Mouse (Mus musculus) adrenal gland, adult 18-20 months (tissue): ENCODE data around the gene Cyp4f13. TPM values are rescaled to one million over a fixed set of nuclear protein-coding genes. Genes with fewer than 3 reads are reported as not detected.

ENCODE experiments used
- DNase-seq, 2 experiments: peaks; one replicate each; pipeline ENCODE4 v3.0.0; 2021 to 2022; ENCODE audit warnings: low spot score in 2 of 2
- total RNA-seq, 2 experiments: library from RNA; stranded (reverse); gene quantifications; 1 replicate in 1 of 2; 2 replicates in 1 of 2; pipeline ENCODE4 v1.2.3; 2021

The Cyp4f13 gene
- total RNA-seq, 2 experiments from 2014 or later = 49.7 to 67.3 TPM

- no peak for DNase-seq
These were observed 41.0 kb downstream of the Cyp4f13 start for GRCm38 (mm10) chr17:32906172-32906571.

GRCm38 (mm10) chr17:32905239-32905638, 42.0 kb downstream of the Cyp4f13 start:
- DNase-seq = peak; percentile 60 to 72

GRCm38 (mm10) chr17:32904414-32904813, 42.8 kb downstream of the Cyp4f13 start:
- no peak for DNase-seq

GRCm38 (mm10) chr17:32901751-32902525, 45.3 kb downstream of the Cyp4f13 start:
- DNase-seq = no peak

- DNase-seq = no peak
These were observed 51.8 kb downstream of the Cyp4f13 start for GRCm38 (mm10) chr17:32895421-32895820.

GRCm38 (mm10) chr17:32893901-32894300, 53.3 kb downstream of the Cyp4f13 start:
- no peak for DNase-seq

GRCm38 (mm10) chr17:32891239-32892180, 55.7 kb downstream of the Cyp4f13 start, which contains the start of gene Zfp870:
Gene Zfp870 (minus strand): TSS chr17:32891642.
- peak; percentile 70 to 82 for DNase-seq

- DNase-seq = no peak
These were observed 56.4 kb downstream of the Cyp4f13 start for GRCm38 (mm10) chr17:32890852-32891238.

- DNase-seq = no peak
These were observed 57.6 kb downstream of the Cyp4f13 start for GRCm38 (mm10) chr17:32889611-32890010.

GRCm38 (mm10) chr17:32880320-32881218, 66.6 kb downstream of the Cyp4f13 start:
- DNase-seq = no peak

GRCm38 (mm10) chr17:32878773-32879172, 68.4 kb downstream of the Cyp4f13 start:
- no peak for DNase-seq

GRCm38 (mm10) chr17:32877471-32878171, 69.6 kb downstream of the Cyp4f13 start:
- DNase-seq = no peak

Other genes with a start within 250 kb of the Cyp4f13 start
- 10 to 100 TPM; 41.5 to 44.8 TPM for gene Zfp871, start 159.1 kb downstream of the Cyp4f13 start, total RNA-seq
- gene Zfp811, start 137.5 kb downstream of the Cyp4f13 start, total RNA-seq = under 1 TPM; 0.46 to 0.64 TPM
- 10 to 100 TPM in 1 of 2 experiments, 1 to 10 TPM in 1; 6.9 to 10.2 TPM for gene Zfp799, start 117.1 kb downstream of the Cyp4f13 start, total RNA-seq
- 10 to 100 TPM in 1 of 2 experiments, 1 to 10 TPM in 1; 8.4 to 11.3 TPM for gene Zfp870, start 55.8 kb downstream of the Cyp4f13 start, total RNA-seq
- 1 to 10 TPM; 6.8 to 9.7 TPM for gene Cyp4f14, start 30.1 kb downstream of the Cyp4f13 start, total RNA-seq
- gene Zfp472, start 18.4 kb upstream of the Cyp4f13 start, total RNA-seq = 1 to 10 TPM; 5.6 to 5.7 TPM
- 10 to 100 TPM; 10.1 to 12.3 TPM for gene Zfp952, start 45.7 kb upstream of the Cyp4f13 start, total RNA-seq
- gene Zfp763, start 86.0 kb upstream of the Cyp4f13 start, total RNA-seq = 1 to 10 TPM; 5.2 to 6.4 TPM
- not detected for gene 4921501E09Rik, start 120.7 kb upstream of the Cyp4f13 start, total RNA-seq
- 10 to 100 TPM in 1 of 2 experiments, 1 to 10 TPM in 1; 7.2 to 10.8 TPM for gene Zfp563, start 141.9 kb upstream of the Cyp4f13 start, total RNA-seq
- not detected for gene Morc2b, start 192.3 kb upstream of the Cyp4f13 start, total RNA-seq
- gene Olfr55, start 221.0 kb upstream of the Cyp4f13 start, total RNA-seq = not detected
- gene Olfr239, start 243.9 kb upstream of the Cyp4f13 start, total RNA-seq = not detected